In genomic region chr2:167293289-167294085, GRCm38 (mm10) we compare ENCODE assay signal across 9 mouse cellular contexts. TPM values are rescaled to one million over a fixed set of nuclear protein-coding genes. Genes with fewer than 3 reads are reported as not detected.
DNase-seq lines count a peak whose midpoint lies in the region; ATAC-seq and TF ChIP-seq lines count a peak whose summit lies in the region.
"Had no signal": no experiment of that assay in that cellular context is flagged by ENCODE, and none has a peak within 500 bp of the region (broad histone marks: within the 10 kb centered on the region; RNA-seq: fewer than 3 reads in every experiment).

No protein-coding gene starts in this region.

- H3K9ac ChIP-seq in kidney, embryonic 14.5 days (ENCODE audit: low read depth, low read length), result no peak overlapping the region
- no peak overlapping the region for H3K9ac ChIP-seq in stomach, postnatal 0 days (ENCODE audit: low read length)
- H3K9ac ChIP-seq: limb, embryonic 12.5 days had no signal

- H3K4me3 ChIP-seq in heart, embryonic 10.5 days, result no peak overlapping the region
- H3K4me3 ChIP-seq in kidney, embryonic 14.5 days (ENCODE audit: low read length), result no peak overlapping the region
- no peak overlapping the region for H3K4me3 ChIP-seq in stomach, postnatal 0 days (ENCODE audit: low read depth, low read length)
- H3K4me3 ChIP-seq: limb, embryonic 12.5 days had no signal

- TF ChIP-seq CTCF in stomach, postnatal 0 days (IDR thresholded peaks at IDR 0.05; ENCODE audit: low read depth), result no peak

- H3K27me3 ChIP-seq in heart, embryonic 10.5 days (ENCODE audit: insufficient read depth, poor library complexity, severe bottlenecking), result no peaks in the 10 kb centered on the region
- H3K27me3 ChIP-seq in kidney, embryonic 14.5 days (ENCODE audit: control insufficient read depth, insufficient read depth, low read length), result no peaks in the 10 kb centered on the region
- H3K27me3 ChIP-seq in stomach, postnatal 0 days (ENCODE audit: control insufficient read depth, insufficient read depth, low read length), result no peaks in the 10 kb centered on the region
- H3K27me3 ChIP-seq: limb, embryonic 12.5 days had no signal

- WGBS in heart, embryonic 10.5 days, result 60% methylated on average over 13 of the region's 13 CpGs
- 65% methylated on average over 13 of the region's 13 CpGs for WGBS in kidney, embryonic 14.5 days
- 68% methylated on average over 13 of the region's 13 CpGs for WGBS in stomach, postnatal 0 days

- no peak for TF ChIP-seq EP300 in stomach, postnatal 0 days (optimal IDR thresholded peaks at IDR 0.05)

- intact Hi-C loops in heart, postnatal 25 days (cut with DNase I), result no loop called here

- ATAC-seq in kidney, embryonic 14.5 days (ENCODE audit: low FRiP score, low TSS enrichment), result peak; percentile 46; the same call in 1 of the 2 replicates
- ATAC-seq in stomach, postnatal 0 days (ENCODE audit: low FRiP score, low TSS enrichment), result peak; percentile 79

- H3K9me3 ChIP-seq in heart, embryonic 10.5 days, result no peaks in the 10 kb centered on the region
- no peaks in the 10 kb centered on the region for H3K9me3 ChIP-seq in kidney, embryonic 14.5 days (ENCODE audit: control insufficient read depth, low read length)
- no peaks in the 10 kb centered on the region for H3K9me3 ChIP-seq in stomach, postnatal 0 days (ENCODE audit: control insufficient read depth, low read length)
- H3K9me3 ChIP-seq: limb, embryonic 12.5 days had no signal

- H3K4me1 ChIP-seq in heart, embryonic 10.5 days, result peaks cover 48% of the 10 kb centered on the region
- H3K4me1 ChIP-seq in kidney, embryonic 14.5 days (ENCODE audit: control insufficient read depth, insufficient read depth, low read length), result peaks cover 8% of the 10 kb centered on the region; the same call in 1 of the 2 replicates
- H3K4me1 ChIP-seq in stomach, postnatal 0 days (replicated peaks; ENCODE audit: control insufficient read depth, insufficient read depth), result no peaks in the 10 kb centered on the region

- H3K36me3 ChIP-seq in heart, embryonic 10.5 days, result no peaks in the 10 kb centered on the region; the same call in 1 of the 2 replicates
- H3K36me3 ChIP-seq in kidney, embryonic 14.5 days (ENCODE audit: control insufficient read depth, insufficient read depth, low read length), result no peaks in the 10 kb centered on the region
- H3K36me3 ChIP-seq in stomach, postnatal 0 days (ENCODE audit: control insufficient read depth, insufficient read depth, low read length), result no peaks in the 10 kb centered on the region

- peak overlapping the region; percentile 83 for H3K27ac ChIP-seq in heart, embryonic 10.5 days
- no peak overlapping the region for H3K27ac ChIP-seq in kidney, embryonic 14.5 days (ENCODE audit: low read depth, low read length)
- H3K27ac ChIP-seq in stomach, postnatal 0 days (replicated peaks), result no peak overlapping the region
- H3K27ac ChIP-seq: limb, embryonic 12.5 days had no signal

- peak; percentile 91 for DNase-seq in heart, embryonic 10.5 days (ENCODE audit: low spot score)
- DNase-seq in heart, postnatal 25 days (ENCODE audit: low spot score), result no peak
- peak; percentile 2 for DNase-seq in right cerebral cortex, postnatal 25 days
- DNase-seq in right cerebral cortex, postnatal 36 days (ENCODE audit: low spot score in 2 of 2), result no peak
- peak; percentile 2 for DNase-seq in cerebellum, postnatal 25 days
- peak; percentile 76 for DNase-seq in stomach, postnatal 0 days (ENCODE audit: low spot score)
- no peak for DNase-seq in lung, postnatal 25 days (ENCODE audit: low spot score)

- no peak overlapping the region for H3K4me2 ChIP-seq in kidney, embryonic 14.5 days (replicated peaks; ENCODE audit: low read depth, low read length)
- H3K4me2 ChIP-seq in stomach, postnatal 0 days (replicated peaks; ENCODE audit: low read depth), result no peak overlapping the region
- H3K4me2 ChIP-seq: limb, embryonic 12.5 days had no signal

RNA-seq across cellular contexts. Expression of gene Ptgis, which starts 53.1 kb away (rescaled TPM):
- polyA plus RNA-seq in heart, embryonic 10.5 days (2016; fragmentation: Nextera tagmentation; extraction: Ambion mirVana), result 16.3 and 21.4 TPM in 2 replicates
- 10 to 100 TPM; 18.8 to 24.6 TPM for total RNA-seq in heart, postnatal 25 days (2021)
- 15.5 and 18.0 TPM in 2 replicates for polyA plus RNA-seq in kidney, embryonic 14.5 days (2014; fragmentation: Nextera tagmentation; extraction: Ambion mirVana)
- 21.9 and 26.7 TPM in 2 replicates for polyA plus RNA-seq in stomach, postnatal 0 days (2015; fragmentation: Nextera tagmentation; extraction: Ambion mirVana)

RNA-seq across cellular contexts. Expression of gene B4galt5, which starts 55.5 kb away (rescaled TPM):
- polyA plus RNA-seq in heart, embryonic 10.5 days (2016; fragmentation: Nextera tagmentation; extraction: Ambion mirVana), result 11.4 and 13.6 TPM in 2 replicates
- total RNA-seq in heart, postnatal 25 days (2021), result 10 to 100 TPM; 12.7 to 14.6 TPM
- polyA plus RNA-seq in kidney, embryonic 14.5 days (2014; fragmentation: Nextera tagmentation; extraction: Ambion mirVana), result 12.2 and 13.1 TPM in 2 replicates
- 4.5 and 6.0 TPM in 2 replicates for polyA plus RNA-seq in stomach, postnatal 0 days (2015; fragmentation: Nextera tagmentation; extraction: Ambion mirVana)

Comparison
In these comparisons a context has a peak if more than half of its experiments do, and no peak if none do; other contexts are left out.
1. DNase-seq: peak in heart, embryonic 10.5 days (single experiment), right cerebral cortex, postnatal 25 days (single experiment), cerebellum, postnatal 25 days (2 of 2) and stomach, postnatal 0 days (single experiment); none in heart, postnatal 25 days (single experiment), right cerebral cortex, postnatal 36 days (0 of 2) and lung, postnatal 25 days (single experiment).